Mouse (Mus musculus) layer of hippocampus, adult 2 months (tissue): Measurements from ENCODE around the gene Acvr1b. TPM values are rescaled to one million over a fixed set of nuclear protein-coding genes. Genes with fewer than 3 reads are reported as not detected.

Experiments used
- DNase-seq, 2 experiments: peaks; one replicate each; pipeline ENCODE4 v3.0.0; 2022; ENCODE audit warnings: low spot score in 2 of 2
- H3K27ac ChIP-seq: fragments of 200-600 bp; 2 replicates; pipeline ENCODE4 v1.8.1; 2022
- H3K4me3 ChIP-seq: fragments of 200-600 bp; 2 replicates; pipeline ENCODE4 v1.8.1; 2022; ENCODE audit warnings: mild to moderate bottlenecking
- CTCF ChIP-seq: fragments of 200-600 bp; conservative IDR thresholded peaks from 2 replicates; pipeline ENCODE4 v1.8.1; 2022; ENCODE audit warnings: antibody characterized with exemption, mild to moderate bottlenecking, moderate library complexity
- total RNA-seq, 2 experiments: library from RNA; stranded (reverse); gene quantifications; 2 replicates each; pipeline ENCODE4 v1.2.3; 2021

Gene Acvr1b
- total RNA-seq, 2 experiments from 2014 or later: 85.1 to 87.8 TPM

GRCm38 (mm10) chr15:101138675-101139074 lies 35.2 kb upstream of the Acvr1b start:
- no peak for TF ChIP-seq CTCF
- Histone ChIP-seq H3K4me3 (no peak overlapping the region), H3K27ac (no peak overlapping the region)
- no peak for DNase-seq

GRCm38 (mm10) chr15:101139885-101140284 lies 34.0 kb upstream of the Acvr1b start:
- no peak for TF ChIP-seq CTCF
- Histone ChIP-seq H3K27ac (no peak overlapping the region), H3K4me3 (no peak overlapping the region)
- no peak for DNase-seq

- TF ChIP-seq CTCF: no peak
- Histone ChIP-seq H3K27ac (no peak overlapping the region), H3K4me3 (no peak overlapping the region)
- no peak for DNase-seq
These were observed 33.3 kb upstream of the Acvr1b start for GRCm38 (mm10) chr15:101140587-101140986.

GRCm38 (mm10) chr15:101141061-101141541 lies 32.8 kb upstream of the Acvr1b start:
- TF ChIP-seq CTCF: no peak
- no peak for DNase-seq
- no peak overlapping the region for H3K27ac ChIP-seq
- no peak overlapping the region for H3K4me3 ChIP-seq

- no peak for DNase-seq
- no peak overlapping the region for H3K27ac ChIP-seq
- H3K4me3 ChIP-seq: no peak overlapping the region
- no peak for TF ChIP-seq CTCF
These were observed 31.2 kb upstream of the Acvr1b start for GRCm38 (mm10) chr15:101142672-101143071.

GRCm38 (mm10) chr15:101143494-101143893 lies 30.4 kb upstream of the Acvr1b start:
- H3K27ac ChIP-seq: no peak overlapping the region

GRCm38 (mm10) chr15:101144176-101144575 lies 29.7 kb upstream of the Acvr1b start:
- H3K27ac ChIP-seq: 0 out of 2 replicates have a peak overlapping the region, but pooled peaks have one; percentile 7

More at GRCm38 (mm10) chr15:101143494-101143893, 30.4 kb upstream of the Acvr1b start:
- no peak overlapping the region for H3K4me3 ChIP-seq
- DNase-seq: no peak
- TF ChIP-seq CTCF: no peak

GRCm38 (mm10) chr15:101144779-101145178 lies 29.1 kb upstream of the Acvr1b start:
- TF ChIP-seq CTCF: no peak
- 0 out of 2 replicates have a peak overlapping the region, but pooled peaks have one; percentile 25 for H3K27ac ChIP-seq
- no peak for DNase-seq
- H3K4me3 ChIP-seq: no peak overlapping the region

More at GRCm38 (mm10) chr15:101144176-101144575, 29.7 kb upstream of the Acvr1b start:
- H3K4me3 ChIP-seq: no peak overlapping the region
- TF ChIP-seq CTCF: no peak
- DNase-seq: no peak

- TF ChIP-seq CTCF: peak; percentile 96
- peak overlapping the region; percentile 49; the same call in 1 of the 2 replicates for H3K27ac ChIP-seq
- H3K4me3 ChIP-seq: peak overlapping the region; percentile 40
- DNase-seq: peak; percentile 92
These were observed 28.3 kb upstream of the Acvr1b start for GRCm38 (mm10) chr15:101145424-101146099.

GRCm38 (mm10) chr15:101146100-101146965 lies 27.5 kb upstream of the Acvr1b start:
- Histone ChIP-seq H3K27ac (peak overlapping the region; percentile 49; the same call in 1 of the 2 replicates), H3K4me3 (no peak overlapping the region)
- no peak for DNase-seq
- no peak for TF ChIP-seq CTCF

- no peak for DNase-seq
- no peak for TF ChIP-seq CTCF
- Histone ChIP-seq H3K4me3 (no peak overlapping the region), H3K27ac (no peak overlapping the region)
These were observed 26.6 kb upstream of the Acvr1b start for GRCm38 (mm10) chr15:101147115-101147909.

- DNase-seq: no peak
- no peak overlapping the region for H3K4me3 ChIP-seq
- no peak overlapping the region for H3K27ac ChIP-seq
- TF ChIP-seq CTCF: no peak
These were observed 26.0 kb upstream of the Acvr1b start for GRCm38 (mm10) chr15:101147910-101148273.
